Mouse (Mus musculus): ENCODE results near the gene Gtf2i. TPM values are rescaled to one million over a fixed set of nuclear protein-coding genes. Genes with fewer than 3 reads are reported as not detected.

Gene Gtf2i
- polyA plus RNA-seq, 1 experiment from 2014 or later = 34.2 TPM

- H3K4me2 ChIP-seq (ENCODE audit: low read depth, low read length) = peak overlapping the region; percentile 12; the same call in 1 of the 2 replicates
- ATAC-seq (ENCODE audit: low read depth) = peak; percentile 60
- 41% methylated on average over 6 of the region's 6 CpGs for WGBS (ENCODE audit: insufficient replicate concordance)
- no peak overlapping the region for H3K4me3 ChIP-seq (ENCODE audit: low read depth, low read length)
- no peaks in the 10 kb centered on the region for H3K36me3 ChIP-seq (ENCODE audit: control insufficient read depth, insufficient read depth)
- H3K4me1 ChIP-seq (ENCODE audit: control insufficient read depth, low read depth, low read length) = peaks cover 19% of the 10 kb centered on the region
- no peaks in the 10 kb centered on the region for H3K9me3 ChIP-seq (replicated peaks; ENCODE audit: control insufficient read depth, low read length)
- H3K9ac ChIP-seq (ENCODE audit: low read depth, low read length) = no peak overlapping the region
- no peaks in the 10 kb centered on the region for H3K27me3 ChIP-seq (ENCODE audit: control insufficient read depth, insufficient read depth, low read depth, low read length)
- H3K27ac ChIP-seq (ENCODE audit: low read length) = no peak overlapping the region
Measured at GRCm38 (mm10) chr5:134328482-134329001, 14.0 kb upstream of the Gtf2i start.

GRCm38 (mm10) chr5:134325856-134326566 lies 11.5 kb upstream of the Gtf2i start:
- WGBS (ENCODE audit: insufficient replicate concordance) = 28% methylated on average over 13 of the region's 13 CpGs
- no peaks in the 10 kb centered on the region for H3K36me3 ChIP-seq (ENCODE audit: control insufficient read depth, insufficient read depth)
- H3K4me3 ChIP-seq (ENCODE audit: low read depth, low read length) = no peak overlapping the region
- peak; percentile 59 for ATAC-seq (ENCODE audit: low read depth)
- no peak overlapping the region for H3K27ac ChIP-seq (ENCODE audit: low read length)
- H3K4me2 ChIP-seq (ENCODE audit: low read depth, low read length) = 0 out of 2 replicates have a peak overlapping the region, but pooled peaks have one; percentile 7
- no peaks in the 10 kb centered on the region for H3K9me3 ChIP-seq (replicated peaks; ENCODE audit: control insufficient read depth, low read length)
- H3K9ac ChIP-seq (ENCODE audit: low read depth, low read length) = no peak overlapping the region
- H3K4me1 ChIP-seq (ENCODE audit: control insufficient read depth, low read depth, low read length) = peaks cover 22% of the 10 kb centered on the region
- H3K27me3 ChIP-seq (ENCODE audit: control insufficient read depth, insufficient read depth, low read depth, low read length) = no peaks in the 10 kb centered on the region

GRCm38 (mm10) chr5:134323869-134324268 lies 9.3 kb upstream of the Gtf2i start:
- Histone ChIP-seq H3K4me3 (ENCODE audit: low read depth, low read length) (no peak overlapping the region), H3K9ac (ENCODE audit: low read depth, low read length) (no peak overlapping the region), H3K36me3 (ENCODE audit: control insufficient read depth, insufficient read depth) (no peaks in the 10 kb centered on the region), H3K27ac (ENCODE audit: low read length) (no peak overlapping the region), H3K4me1 (ENCODE audit: control insufficient read depth, low read depth, low read length) (peaks cover 18% of the 10 kb centered on the region), H3K9me3 (replicated peaks; ENCODE audit: control insufficient read depth, low read length) (no peaks in the 10 kb centered on the region), H3K4me2 (ENCODE audit: low read depth, low read length) (no peak overlapping the region), H3K27me3 (ENCODE audit: control insufficient read depth, insufficient read depth, low read depth, low read length) (no peaks in the 10 kb centered on the region)
- 34% methylated on average over 2 of the region's 2 CpGs for WGBS (ENCODE audit: insufficient replicate concordance)
- ATAC-seq (ENCODE audit: low read depth) = no peak

GRCm38 (mm10) chr5:134323311-134323710 lies 8.8 kb upstream of the Gtf2i start:
- Histone ChIP-seq H3K27ac (ENCODE audit: low read length) (no peak overlapping the region), H3K36me3 (ENCODE audit: control insufficient read depth, insufficient read depth) (no peaks in the 10 kb centered on the region), H3K27me3 (ENCODE audit: control insufficient read depth, insufficient read depth, low read depth, low read length) (no peaks in the 10 kb centered on the region), H3K4me2 (ENCODE audit: low read depth, low read length) (no peak overlapping the region), H3K9me3 (replicated peaks; ENCODE audit: control insufficient read depth, low read length) (no peaks in the 10 kb centered on the region), H3K4me1 (ENCODE audit: control insufficient read depth, low read depth, low read length) (peaks cover 15% of the 10 kb centered on the region), H3K9ac (ENCODE audit: low read depth, low read length) (no peak overlapping the region), H3K4me3 (ENCODE audit: low read depth, low read length) (no peak overlapping the region)
- no peak for ATAC-seq (ENCODE audit: low read depth)
- WGBS (ENCODE audit: insufficient replicate concordance) = 52% methylated on average over 13 of the region's 13 CpGs

DNA sequence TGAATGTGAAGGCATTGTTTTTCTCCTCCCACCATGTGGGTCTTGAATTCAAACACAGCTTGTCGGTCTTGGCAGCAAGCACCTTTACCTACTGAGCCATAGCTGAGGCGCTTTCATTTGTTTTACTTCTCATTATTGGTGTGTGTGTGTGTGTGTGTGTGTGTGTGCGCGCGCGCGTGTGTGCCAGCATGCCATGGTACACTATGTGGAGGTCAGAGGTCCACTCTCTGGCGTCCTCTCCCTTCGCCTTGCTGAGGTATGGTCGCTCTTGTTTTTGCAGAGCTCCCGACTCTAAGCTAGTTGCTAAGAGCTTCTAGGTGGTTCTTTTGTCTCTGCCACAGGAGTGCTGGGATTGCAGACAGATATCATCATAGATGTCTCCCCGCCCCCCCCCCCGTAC lies 7.8 kb upstream of the Gtf2i start:
- peak; percentile 52 for ATAC-seq (ENCODE audit: low read depth)

DNA sequence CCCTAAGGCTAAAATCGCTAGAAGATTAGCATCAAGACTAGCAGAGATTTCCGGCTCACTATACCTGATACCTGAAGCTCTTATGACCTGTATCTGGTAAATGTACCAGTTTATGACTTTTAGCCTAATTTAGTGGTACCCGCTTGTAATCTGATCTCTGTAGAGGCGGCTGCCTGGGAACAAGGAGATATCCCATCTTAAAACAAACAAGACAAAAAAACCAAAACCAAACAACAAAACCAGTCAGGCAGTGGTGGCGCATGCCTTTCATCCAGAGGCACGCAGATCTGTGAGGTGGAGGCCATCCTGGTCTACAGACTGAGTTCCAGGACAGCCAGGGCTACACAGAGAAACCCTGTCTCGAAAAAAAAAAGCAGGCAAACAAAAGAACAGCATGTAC lies 7.1 kb upstream of the Gtf2i start:
- Histone ChIP-seq H3K9ac (ENCODE audit: low read depth, low read length) (no peak overlapping the region), H3K4me1 (ENCODE audit: control insufficient read depth, low read depth, low read length) (peaks cover 17% of the 10 kb centered on the region), H3K9me3 (replicated peaks; ENCODE audit: control insufficient read depth, low read length) (no peaks in the 10 kb centered on the region), H3K27ac (ENCODE audit: low read length) (no peak overlapping the region; the same call in 1 of the 2 replicates), H3K27me3 (ENCODE audit: control insufficient read depth, insufficient read depth, low read depth, low read length) (no peaks in the 10 kb centered on the region), H3K4me2 (ENCODE audit: low read depth, low read length) (no peak overlapping the region), H3K36me3 (ENCODE audit: control insufficient read depth, insufficient read depth) (no peaks in the 10 kb centered on the region), H3K4me3 (ENCODE audit: low read depth, low read length) (no peak overlapping the region)
- ATAC-seq (ENCODE audit: low read depth) = no peak
- WGBS (ENCODE audit: insufficient replicate concordance) = 53% methylated on average over 7 of the region's 7 CpGs

More for the DNA sequence above, 7.8 kb upstream of the Gtf2i start:
- Histone ChIP-seq H3K4me1 (ENCODE audit: control insufficient read depth, low read depth, low read length) (peaks cover 15% of the 10 kb centered on the region), H3K4me2 (ENCODE audit: low read depth, low read length) (no peak overlapping the region), H3K27me3 (ENCODE audit: control insufficient read depth, insufficient read depth, low read depth, low read length) (no peaks in the 10 kb centered on the region), H3K27ac (ENCODE audit: low read length) (no peak overlapping the region), H3K9me3 (replicated peaks; ENCODE audit: control insufficient read depth, low read length) (no peaks in the 10 kb centered on the region), H3K36me3 (ENCODE audit: control insufficient read depth, insufficient read depth) (no peaks in the 10 kb centered on the region), H3K4me3 (ENCODE audit: low read depth, low read length) (no peak overlapping the region), H3K9ac (ENCODE audit: low read depth, low read length) (no peak overlapping the region)
- 71% methylated on average over 13 of the region's 13 CpGs for WGBS (ENCODE audit: insufficient replicate concordance)

DNA sequence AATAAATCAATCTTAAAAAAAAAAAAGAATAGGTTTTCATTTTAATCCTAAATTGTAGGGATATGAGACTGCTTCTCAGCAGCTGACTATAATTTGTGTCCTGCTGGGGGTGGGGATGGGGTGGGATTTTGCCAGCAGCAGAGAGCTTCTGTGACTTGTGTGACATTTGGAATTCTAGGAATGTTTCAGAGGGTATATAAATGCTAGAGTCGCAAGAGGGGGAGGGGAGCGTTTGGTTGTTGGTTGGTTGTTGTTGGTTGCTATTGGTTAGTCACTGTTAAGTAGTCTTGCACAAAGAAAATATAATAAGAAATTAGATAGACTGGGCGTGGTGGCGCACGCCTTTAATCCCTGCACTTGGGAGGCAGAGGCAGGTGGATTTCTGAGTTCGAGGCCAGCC lies 4.3 kb upstream of the Gtf2i start:
- no peak overlapping the region for H3K27ac ChIP-seq (ENCODE audit: low read length)
- 78% methylated on average over 6 of the region's 6 CpGs for whole genome bisulfite sequencing (ENCODE audit: insufficient replicate concordance)
- H3K9ac ChIP-seq (ENCODE audit: low read depth, low read length) = no peak overlapping the region
- H3K9me3 ChIP-seq (replicated peaks; ENCODE audit: control insufficient read depth, low read length) = no peaks in the 10 kb centered on the region
- no peak overlapping the region for H3K4me3 ChIP-seq (ENCODE audit: low read depth, low read length)
- peaks cover 14% of the 10 kb centered on the region for H3K4me1 ChIP-seq (ENCODE audit: control insufficient read depth, low read depth, low read length)
- H3K27me3 ChIP-seq (ENCODE audit: control insufficient read depth, insufficient read depth, low read depth, low read length) = no peaks in the 10 kb centered on the region
- ATAC-seq (ENCODE audit: low read depth) = no peak
- H3K4me2 ChIP-seq (ENCODE audit: low read depth, low read length) = no peak overlapping the region
- H3K36me3 ChIP-seq (ENCODE audit: control insufficient read depth, insufficient read depth) = no peaks in the 10 kb centered on the region

- Histone ChIP-seq H3K27me3 (ENCODE audit: control insufficient read depth, insufficient read depth, low read depth, low read length) (no peaks in the 10 kb centered on the region), H3K9ac (ENCODE audit: low read depth, low read length) (no peak overlapping the region), H3K4me1 (ENCODE audit: control insufficient read depth, low read depth, low read length) (peaks cover 22% of the 10 kb centered on the region), H3K9me3 (replicated peaks; ENCODE audit: control insufficient read depth, low read length) (no peaks in the 10 kb centered on the region), H3K4me3 (ENCODE audit: low read depth, low read length) (no peak overlapping the region), H3K27ac (ENCODE audit: low read length) (peak overlapping the region; percentile 33), H3K36me3 (ENCODE audit: control insufficient read depth, insufficient read depth) (no peaks in the 10 kb centered on the region), H3K4me2 (ENCODE audit: low read depth, low read length) (no peak overlapping the region)
- WGBS (ENCODE audit: insufficient replicate concordance) = 56% methylated on average over 7 of the region's 7 CpGs
- ATAC-seq (ENCODE audit: low read depth) = no peak
Measured at GRCm38 (mm10) chr5:134316721-134317120, 2.2 kb upstream of the Gtf2i start.

GRCm38 (mm10) chr5:134315623-134316350 lies 1.2 kb upstream of the Gtf2i start:
- H3K9ac ChIP-seq (ENCODE audit: low read depth, low read length) = peak overlapping the region; percentile 84
- no peaks in the 10 kb centered on the region for H3K27me3 ChIP-seq (ENCODE audit: control insufficient read depth, insufficient read depth, low read depth, low read length)
- H3K36me3 ChIP-seq (ENCODE audit: control insufficient read depth, insufficient read depth) = 0 out of 2 replicates have a peak, but pooled peaks cover 3% of the 10 kb centered on the region
- peak overlapping the region; percentile 83 for H3K27ac ChIP-seq (ENCODE audit: low read length)
- H3K9me3 ChIP-seq (replicated peaks; ENCODE audit: control insufficient read depth, low read length) = no peaks in the 10 kb centered on the region
- peak overlapping the region; percentile 93 for H3K4me2 ChIP-seq (ENCODE audit: low read depth, low read length)
- ATAC-seq (ENCODE audit: low read depth) = no peak
- H3K4me1 ChIP-seq (ENCODE audit: control insufficient read depth, low read depth, low read length) = peaks cover 25% of the 10 kb centered on the region
- H3K4me3 ChIP-seq (ENCODE audit: low read depth, low read length) = peak overlapping the region; percentile 91
- WGBS (ENCODE audit: insufficient replicate concordance) = 6% methylated on average over 25 of the region's 25 CpGs
